Mouse (Mus musculus) midbrain, embryonic 14.5 days (tissue): ENCODE results near the gene Tmem145. TPM values are rescaled to one million over a fixed set of nuclear protein-coding genes. Genes with fewer than 3 reads are reported as not detected.

Source experiments
- ATAC-seq: fragments of 200-750 bp; cut with Nextera tagmentation; 2 replicates; pipeline ENCODE4 v1.8.0; 2017; ENCODE audit warnings: moderate number of reproducible peaks, moderate library complexity; ENCODE audit not compliant: low FRiP score, low TSS enrichment
- DNase-seq: peaks from one replicate; pipeline ENCODE4 v3.0.0-alpha.2; 2015
- H3K27ac ChIP-seq: fragments of 300-500 bp; sonication (generic); replicated peaks from 2 replicates; pipeline ENCODE4 v1.5.1; 2014; ENCODE audit warnings: mild to moderate bottlenecking, low read depth, low read length, moderate library complexity
- H3K27me3 ChIP-seq: fragments of 300-500 bp; sonication (generic); 2 replicates; pipeline ENCODE4 v1.6.1; 2014; ENCODE audit warnings: low read length, control low read depth, mixed read lengths; ENCODE audit not compliant: control insufficient read depth, insufficient read depth
- H3K36me3 ChIP-seq: fragments of 300-500 bp; sonication (generic); 2 replicates; pipeline ENCODE4 v1.6.1; 2014; ENCODE audit warnings: low read length, control low read depth; ENCODE audit not compliant: control insufficient read depth, insufficient read depth
- H3K4me1 ChIP-seq: fragments of 300-500 bp; sonication (generic); 2 replicates; pipeline ENCODE4 v1.6.1; 2014; ENCODE audit warnings: mild to moderate bottlenecking, antibody characterized with exemption, low read length, control low read depth; ENCODE audit not compliant: control insufficient read depth, insufficient read depth
- H3K4me2 ChIP-seq: fragments of 300-500 bp; sonication (generic); 2 replicates; pipeline ENCODE4 v1.6.1; 2014; ENCODE audit warnings: mild to moderate bottlenecking, low read length, moderate library complexity
- H3K4me3 ChIP-seq: fragments of 300-500 bp; sonication (generic); replicated peaks from 2 replicates; pipeline ENCODE4 v1.5.1; 2014; ENCODE audit warnings: low read depth, low read length
- H3K9ac ChIP-seq: fragments of 300-500 bp; sonication (generic); replicated peaks from 2 replicates; pipeline ENCODE4 v1.6.1; 2014; ENCODE audit warnings: mild to moderate bottlenecking, low read length, moderate library complexity
- H3K9me3 ChIP-seq: fragments of 300-500 bp; sonication (generic); 2 replicates; pipeline ENCODE4 v1.6.1; 2016; ENCODE audit warnings: low read length, control low read depth, mixed read lengths; ENCODE audit not compliant: control insufficient read depth
- WGBS: fragments of 180-500 bp; shearing (Covaris S2); extraction: QIAGEN DNeasy Blood & Tissue Kit; methylation state at CpG from one replicate; pipeline ENCODE4 v1.1.7; 2014; 5-methylcytosine and 5-hydroxymethylcytosine counted together
- polyA plus RNA-seq: library from polyadenylated mRNA; unstranded; fragments of >200 nt; fragmentation: Nextera tagmentation; extraction: Ambion mirVana; gene quantifications from 2 replicates; pipeline ENCODE4 v1.2.1, GENCODE M21; 2014

The Tmem145 gene
- polyA plus RNA-seq, 1 experiment from 2014 or later = 68.6 TPM

GRCm38 (mm10) chr7:25268588-25268987, 37.3 kb upstream of the Tmem145 start:
- Histone ChIP-seq H3K4me2 (peak overlapping the region; percentile 83), H3K36me3 (peaks cover 25% of the 10 kb centered on the region), H3K27ac (peak overlapping the region; percentile 80), H3K4me3 (peak overlapping the region; percentile 62), H3K9ac (peak overlapping the region; percentile 80), H3K27me3 (no peaks in the 10 kb centered on the region), H3K9me3 (no peaks in the 10 kb centered on the region), H3K4me1 (peaks cover 19% of the 10 kb centered on the region)
- DNase-seq = no peak
- WGBS = 1% methylated on average over 7 of the region's 7 CpGs
- ATAC-seq = no peak

GRCm38 (mm10) chr7:25269029-25269428, 36.9 kb upstream of the Tmem145 start:
- peak overlapping the region; percentile 83 for H3K4me2 ChIP-seq
- H3K4me1 ChIP-seq = peaks cover 21% of the 10 kb centered on the region
- no peaks in the 10 kb centered on the region for H3K9me3 ChIP-seq
- H3K9ac ChIP-seq = peak overlapping the region; percentile 80
- ATAC-seq (no peak), DNase-seq (no peak)
- 50% methylated on average over 4 of the region's 4 CpGs for WGBS
- H3K36me3 ChIP-seq = peaks cover 26% of the 10 kb centered on the region
- 0 out of 2 replicates have a peak overlapping the region, but pooled peaks have one; percentile 80 for H3K27ac ChIP-seq
- no peaks in the 10 kb centered on the region for H3K27me3 ChIP-seq
- H3K4me3 ChIP-seq = peak overlapping the region; percentile 62

GRCm38 (mm10) chr7:25269545-25270271, 36.2 kb upstream of the Tmem145 start:
- Histone ChIP-seq H3K27me3 (no peaks in the 10 kb centered on the region), H3K4me1 (peaks cover 23% of the 10 kb centered on the region), H3K9me3 (no peaks in the 10 kb centered on the region), H3K4me2 (peak overlapping the region; percentile 83), H3K9ac (peak overlapping the region; percentile 80; the same call in 1 of the 2 replicates), H3K36me3 (peaks cover 28% of the 10 kb centered on the region), H3K4me3 (peak overlapping the region; percentile 62), H3K27ac (no peak overlapping the region)
- whole genome bisulfite sequencing = 82% methylated on average over 8 of the region's 8 CpGs
- no peak for ATAC-seq
- DNase-seq = no peak

- peaks cover 32% of the 10 kb centered on the region for H3K36me3 ChIP-seq
- no peaks in the 10 kb centered on the region for H3K27me3 ChIP-seq
- H3K4me1 ChIP-seq = peaks cover 30% of the 10 kb centered on the region
- H3K4me2 ChIP-seq = no peak overlapping the region
- ATAC-seq (no peak), DNase-seq (no peak)
- no peak overlapping the region for H3K9ac ChIP-seq
- no peak overlapping the region for H3K4me3 ChIP-seq
- no peak overlapping the region for H3K27ac ChIP-seq
- WGBS = 90% methylated on average over 35 of the region's 35 CpGs
- no peaks in the 10 kb centered on the region for H3K9me3 ChIP-seq
These were observed 35.0 kb upstream of the Tmem145 start for GRCm38 (mm10) chr7:25270652-25271633.

- no peak overlapping the region for H3K9ac ChIP-seq
- H3K36me3 ChIP-seq = peaks cover 32% of the 10 kb centered on the region
- ATAC-seq (no peak), DNase-seq (no peak)
- H3K4me3 ChIP-seq = no peak overlapping the region
- no peaks in the 10 kb centered on the region for H3K9me3 ChIP-seq
- H3K4me1 ChIP-seq = peaks cover 29% of the 10 kb centered on the region
- no peaks in the 10 kb centered on the region for H3K27me3 ChIP-seq
- H3K27ac ChIP-seq = no peak overlapping the region
- WGBS = 90% methylated on average over 29 of the region's 30 CpGs
- no peak overlapping the region for H3K4me2 ChIP-seq
These were observed 34.1 kb upstream of the Tmem145 start for GRCm38 (mm10) chr7:25271651-25272444.

GRCm38 (mm10) chr7:25272445-25273258, 33.3 kb upstream of the Tmem145 start:
- H3K36me3 ChIP-seq = peaks cover 32% of the 10 kb centered on the region
- ATAC-seq (no peak), DNase-seq (no peak)
- 89% methylated on average over 38 of the region's 38 CpGs for WGBS
- peaks cover 30% of the 10 kb centered on the region for H3K4me1 ChIP-seq
- no peak overlapping the region for H3K4me3 ChIP-seq
- H3K9me3 ChIP-seq = no peaks in the 10 kb centered on the region
- H3K4me2 ChIP-seq = no peak overlapping the region
- H3K27me3 ChIP-seq = no peaks in the 10 kb centered on the region
- no peak overlapping the region; the same call in 1 of the 2 replicates for H3K9ac ChIP-seq
- no peak overlapping the region for H3K27ac ChIP-seq

GRCm38 (mm10) chr7:25273259-25274241, 32.4 kb upstream of the Tmem145 start:
- peaks cover 34% of the 10 kb centered on the region for H3K4me1 ChIP-seq
- H3K27ac ChIP-seq = no peak overlapping the region
- WGBS = 92% methylated on average over 22 of the region's 22 CpGs
- H3K4me2 ChIP-seq = no peak overlapping the region
- H3K36me3 ChIP-seq = peaks cover 32% of the 10 kb centered on the region
- peak overlapping the region; percentile 7; the same call in 1 of the 2 replicates for H3K9ac ChIP-seq
- no peak for ATAC-seq
- no peaks in the 10 kb centered on the region for H3K27me3 ChIP-seq
- no peak overlapping the region for H3K4me3 ChIP-seq
- no peaks in the 10 kb centered on the region for H3K9me3 ChIP-seq
- no peak for DNase-seq
